Mouse (Mus musculus) right cerebral cortex, adult 2 months (tissue): ENCODE measurements around the gene Klf13.
A peak's percentile ranks its signal among the peaks of the same experiment; 100 is the strongest.

Source experiments
- DNase-seq, 2 experiments: peaks; one replicate each; pipeline ENCODE4 v3.0.0; 2021 to 2022; ENCODE audit warnings: low spot score in 2 of 2

Klf13 gene

GRCm38 (mm10) chr7:63949176-63949575 is 10.5 kb upstream of the Klf13 start:
- no peak for DNase-seq

GRCm38 (mm10) chr7:63947514-63948487 is 9.1 kb upstream of the Klf13 start:
- no peak for DNase-seq

- no peak for DNase-seq
Observed at GRCm38 (mm10) chr7:63943946-63944345, 5.2 kb upstream of the Klf13 start.

GRCm38 (mm10) chr7:63941501-63941900 is 2.8 kb upstream of the Klf13 start:
- DNase-seq: no peak

- DNase-seq: no peak
Observed at GRCm38 (mm10) chr7:63941050-63941449, 2.3 kb upstream of the Klf13 start.

GRCm38 (mm10) chr7:63940321-63940720 is 1.6 kb upstream of the Klf13 start:
- no peak for DNase-seq

- no peak for DNase-seq
Observed at GRCm38 (mm10) chr7:63939397-63939951, 759 bp upstream of the Klf13 start.

GRCm38 (mm10) chr7:63938066-63938913 is 425 bp downstream of the Klf13 start:
- DNase-seq: peak; percentile 44 to 72

GRCm38 (mm10) chr7:63937236-63938065 is 1.3 kb downstream of the Klf13 start:
- no peak for DNase-seq

- no peak for DNase-seq
Observed at GRCm38 (mm10) chr7:63936986-63937235, 1.8 kb downstream of the Klf13 start.

GRCm38 (mm10) chr7:63936188-63936985 is 2.3 kb downstream of the Klf13 start:
- DNase-seq: peak; percentile 78

GRCm38 (mm10) chr7:63935809-63936187 is 2.9 kb downstream of the Klf13 start:
- DNase-seq: no peak

GRCm38 (mm10) chr7:63934530-63934929 is 4.2 kb downstream of the Klf13 start:
- no peak for DNase-seq

GRCm38 (mm10) chr7:63933905-63934304 is 4.8 kb downstream of the Klf13 start:
- no peak for DNase-seq

GRCm38 (mm10) chr7:63932461-63932860 is 6.3 kb downstream of the Klf13 start:
- no peak for DNase-seq

GRCm38 (mm10) chr7:63930766-63931165 is 7.9 kb downstream of the Klf13 start:
- no peak for DNase-seq

GRCm38 (mm10) chr7:63930132-63930531 is 8.6 kb downstream of the Klf13 start:
- DNase-seq: no peak

- DNase-seq: no peak
Observed at GRCm38 (mm10) chr7:63929080-63929479, 9.6 kb downstream of the Klf13 start.

- DNase-seq: no peak
Observed at GRCm38 (mm10) chr7:63927121-63927520, 11.6 kb downstream of the Klf13 start.

GRCm38 (mm10) chr7:63926492-63926891 is 12.2 kb downstream of the Klf13 start:
- no peak for DNase-seq
